Mouse (Mus musculus): ENCODE results near the gene Gm3488.
"Not testable (repeated sequence)": the region's sequence is repeated elsewhere in the genome, so short reads cannot be mapped to it uniquely, and the experiment has no call there.

Gm3488 gene

GRCm38 (mm10) chr14:5501374-5501773, at the start of gene Gm3488:
Gm3488 (plus strand) TSS chr14:5501674.
- DNase-seq = not testable (repeated sequence)

GRCm38 (mm10) chr14:5455367-5455766, 46.1 kb upstream of the Gm3488 start, which contains the start of gene Gm3194:
Gm3194 (minus strand) TSS chr14:5455467.
- DNase-seq = not testable (repeated sequence)

- DNase-seq = not testable (repeated sequence)
Measured at GRCm38 (mm10) chr14:5460469-5460868, 41.0 kb upstream of the Gm3488 start.

GRCm38 (mm10) chr14:5477730-5478129, 23.7 kb upstream of the Gm3488 start, which contains the start of gene Gm8246:
Gm8246 (minus strand) TSS chr14:5477830.
- not testable (repeated sequence) for DNase-seq

- DNase-seq = not testable (repeated sequence)
Measured at GRCm38 (mm10) chr14:5483907-5484306, 17.6 kb upstream of the Gm3488 start, which contains the start of gene Gm3187. Gm3187 (plus strand) TSS chr14:5484207.

- not testable (repeated sequence) for DNase-seq
Measured at GRCm38 (mm10) chr14:5538196-5538595, 36.7 kb downstream of the Gm3488 start, which contains the start of gene Gm3532. Gm3532 (plus strand) TSS chr14:5538496.

All from kidney, postnatal 4 days (tissue).